Mouse (Mus musculus): ENCODE measurements around the gene Aebp1. TPM values are rescaled to one million over a fixed set of nuclear protein-coding genes. Genes with fewer than 3 reads are reported as not detected.

Gene Aebp1
- total and polyA plus RNA-seq, 2 experiments from 2014 or later = 19.8 to 25.8 TPM

DNA sequence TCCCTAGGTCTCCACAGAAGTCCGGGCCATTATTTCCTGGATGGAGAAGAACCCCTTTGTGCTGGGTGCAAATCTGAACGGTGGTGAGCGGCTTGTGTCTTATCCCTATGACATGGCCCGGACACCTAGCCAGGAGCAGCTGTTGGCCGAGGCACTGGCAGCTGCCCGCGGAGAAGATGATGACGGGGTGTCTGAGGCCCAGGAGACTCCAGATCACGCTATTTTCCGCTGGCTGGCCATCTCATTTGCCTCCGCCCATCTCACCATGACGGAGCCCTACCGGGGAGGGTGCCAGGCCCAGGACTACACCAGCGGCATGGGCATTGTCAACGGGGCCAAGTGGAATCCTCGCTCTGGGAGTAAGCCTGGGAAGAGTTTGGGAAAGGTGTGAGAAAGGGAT is 8.3 kb downstream of the Aebp1 start:
- no peak for ATAC-seq (ENCODE audit: low FRiP score)
- WGBS = 91% methylated on average over 16 of the region's 16 CpGs

GRCm38 (mm10) chr11:5872707-5873106 is 11.0 kb downstream of the Aebp1 start:
- ATAC-seq (ENCODE audit: low FRiP score) = no peak
- no peak for TF ChIP-seq CTCF (IDR thresholded peaks at IDR 0.05)
- Histone ChIP-seq H3K4me3 (ENCODE audit: low read depth, low read length) (no peak overlapping the region), H3K9ac (replicated peaks; ENCODE audit: low read length, poor library complexity, severe bottlenecking) (no peak overlapping the region), H3K9me3 (ENCODE audit: low read length) (no peaks in the 10 kb centered on the region), H3K4me2 (ENCODE audit: low read depth, low read length, poor library complexity, severe bottlenecking) (no peak overlapping the region), H3K27me3 (ENCODE audit: insufficient read depth, low read length) (no peaks in the 10 kb centered on the region), H3K36me3 (ENCODE audit: insufficient read depth, low read length) (peaks cover 46% of the 10 kb centered on the region), H3K4me1 (ENCODE audit: insufficient read depth, low read length) (0 out of 2 replicates have a peak, but pooled peaks cover 3% of the 10 kb centered on the region), H3K27ac (ENCODE audit: low read depth, low read length) (no peak overlapping the region)
- DNase-seq (ENCODE audit: low spot score) = no peak
- WGBS = 94% methylated on average over 11 of the region's 11 CpGs

More for the DNA sequence above, 8.3 kb downstream of the Aebp1 start:
- H3K27ac ChIP-seq (ENCODE audit: low read depth, low read length) = no peak overlapping the region
- DNase-seq (ENCODE audit: low spot score) = no peak
- H3K27me3 ChIP-seq (ENCODE audit: insufficient read depth, low read length) = no peaks in the 10 kb centered on the region
- H3K4me2 ChIP-seq (ENCODE audit: low read depth, low read length, poor library complexity, severe bottlenecking) = no peak overlapping the region
- no peak for TF ChIP-seq CTCF (IDR thresholded peaks at IDR 0.05)
- no peaks in the 10 kb centered on the region for H3K9me3 ChIP-seq (ENCODE audit: low read length)
- peaks cover 45% of the 10 kb centered on the region for H3K36me3 ChIP-seq (ENCODE audit: insufficient read depth, low read length)
- H3K4me3 ChIP-seq (ENCODE audit: low read depth, low read length) = no peak overlapping the region
- no peak overlapping the region for H3K9ac ChIP-seq (replicated peaks; ENCODE audit: low read length, poor library complexity, severe bottlenecking)
- H3K4me1 ChIP-seq (ENCODE audit: insufficient read depth, low read length) = no peaks in the 10 kb centered on the region

DNA sequence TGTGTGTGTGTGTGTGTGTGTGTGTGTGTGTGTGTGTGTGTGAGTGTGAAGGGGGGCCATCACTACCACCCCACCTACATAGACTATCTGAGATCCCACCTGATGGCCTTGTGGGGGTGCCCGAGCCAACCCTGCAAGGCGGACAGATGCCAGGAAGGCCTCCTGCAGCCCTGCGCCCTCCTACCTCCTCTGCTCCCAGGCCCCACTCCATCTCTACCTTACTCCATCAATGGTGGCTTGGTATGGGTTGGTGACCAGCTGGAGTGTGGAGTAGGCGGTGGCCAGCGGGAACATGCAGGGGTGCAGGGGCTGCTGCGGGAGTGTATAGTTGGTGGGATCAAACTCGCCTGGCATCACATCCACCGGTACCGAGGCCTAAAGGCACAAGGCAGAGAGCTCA is 11.4 kb downstream of the Aebp1 start:
- Histone ChIP-seq H3K4me1 (ENCODE audit: insufficient read depth, low read length) (0 out of 2 replicates have a peak, but pooled peaks cover 3% of the 10 kb centered on the region), H3K27ac (ENCODE audit: low read depth, low read length) (no peak overlapping the region), H3K27me3 (ENCODE audit: insufficient read depth, low read length) (no peaks in the 10 kb centered on the region), H3K9ac (replicated peaks; ENCODE audit: low read length, poor library complexity, severe bottlenecking) (no peak overlapping the region), H3K4me3 (ENCODE audit: low read depth, low read length) (no peak overlapping the region), H3K36me3 (ENCODE audit: insufficient read depth, low read length) (peaks cover 46% of the 10 kb centered on the region), H3K9me3 (ENCODE audit: low read length) (no peaks in the 10 kb centered on the region), H3K4me2 (ENCODE audit: low read depth, low read length, poor library complexity, severe bottlenecking) (no peak overlapping the region)
- ATAC-seq (ENCODE audit: low FRiP score) (no peak), DNase-seq (ENCODE audit: low spot score) (no peak)
- 98% methylated on average over 9 of the region's 9 CpGs for WGBS
- no peak for TF ChIP-seq CTCF (IDR thresholded peaks at IDR 0.05)

GRCm38 (mm10) chr11:5877421-5877820 is 15.7 kb downstream of the Aebp1 start:
- TF ChIP-seq CTCF (IDR thresholded peaks at IDR 0.05) = no peak
- under 1% methylated on average over 5 of the region's 5 CpGs for WGBS
- Histone ChIP-seq H3K27me3 (ENCODE audit: insufficient read depth, low read length) (no peaks in the 10 kb centered on the region), H3K4me2 (ENCODE audit: low read depth, low read length, poor library complexity, severe bottlenecking) (peak overlapping the region; percentile 75), H3K27ac (ENCODE audit: low read depth, low read length) (no peak overlapping the region), H3K4me3 (ENCODE audit: low read depth, low read length) (peak overlapping the region; percentile 63), H3K9ac (replicated peaks; ENCODE audit: low read length, poor library complexity, severe bottlenecking) (peak overlapping the region; percentile 48), H3K9me3 (ENCODE audit: low read length) (no peaks in the 10 kb centered on the region), H3K4me1 (ENCODE audit: insufficient read depth, low read length) (0 out of 2 replicates have a peak, but pooled peaks cover 3% of the 10 kb centered on the region), H3K36me3 (ENCODE audit: insufficient read depth, low read length) (peaks cover 25% of the 10 kb centered on the region)
- DNase-seq (ENCODE audit: low spot score) (no peak), ATAC-seq (ENCODE audit: low FRiP score) (no peak)

DNA sequence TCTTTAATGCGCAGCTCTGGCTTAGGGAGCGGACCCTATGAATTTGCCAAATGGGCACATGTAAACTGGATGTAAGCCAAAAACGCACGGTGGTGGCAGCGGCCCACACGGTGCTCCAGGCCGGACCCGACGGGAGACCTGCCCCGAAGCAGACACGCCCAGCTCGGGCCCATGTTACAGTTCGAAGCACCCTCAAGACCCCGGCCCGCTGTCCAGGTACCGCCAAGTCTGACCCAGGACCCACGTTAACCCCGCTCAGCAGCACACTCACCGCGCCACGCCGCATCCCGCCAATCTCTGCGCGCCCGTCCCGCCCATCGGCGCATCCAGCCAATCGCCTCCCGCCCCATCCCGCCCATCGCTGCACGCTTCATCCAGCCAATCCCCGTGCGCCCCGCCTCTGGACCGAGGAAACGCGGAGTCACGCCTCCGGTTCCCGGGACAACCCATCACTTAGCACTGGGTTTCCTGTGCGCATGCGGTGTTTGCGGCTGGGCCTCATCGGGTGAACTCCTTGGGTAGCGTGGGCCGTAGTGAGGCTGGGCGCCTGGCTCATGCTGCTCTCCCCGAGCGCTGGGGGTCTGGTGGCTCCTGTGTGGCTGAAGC is 16.3 kb downstream of the Aebp1 start, which contains the start of gene Pold2:
Gene Pold2, minus strand, starts transcription at position 372 of the 606 bp plus-strand sequence.
- Histone ChIP-seq H3K4me1 (ENCODE audit: insufficient read depth, low read length) (0 out of 2 replicates have a peak, but pooled peaks cover 3% of the 10 kb centered on the region), H3K4me3 (ENCODE audit: low read depth, low read length) (peak within 1 kb of the TSS; percentile 63), H3K36me3 (ENCODE audit: insufficient read depth, low read length) (peaks cover 20% of the 10 kb centered on the region), H3K27me3 (ENCODE audit: insufficient read depth, low read length) (no peaks in the 10 kb centered on the region), H3K9me3 (ENCODE audit: low read length) (no peaks in the 10 kb centered on the region), H3K27ac (ENCODE audit: low read depth, low read length) (peak within 1 kb of the TSS; percentile 82), H3K4me2 (ENCODE audit: low read depth, low read length, poor library complexity, severe bottlenecking) (peak within 1 kb of the TSS; percentile 75), H3K9ac (replicated peaks; ENCODE audit: low read length, poor library complexity, severe bottlenecking) (peak within 1 kb of the TSS; percentile 48)
- TF ChIP-seq CTCF (IDR thresholded peaks at IDR 0.05) = no peak
- under 1% methylated on average over 46 of the region's 52 CpGs for WGBS
- peak; percentile 98 for ATAC-seq (ENCODE audit: low FRiP score)
- peak; percentile 98 for DNase-seq (ENCODE audit: low spot score)

- 31% methylated on average over 8 of the region's 8 CpGs for WGBS
- Histone ChIP-seq H3K4me2 (ENCODE audit: low read depth, low read length, poor library complexity, severe bottlenecking) (peak overlapping the region; percentile 75), H3K27me3 (ENCODE audit: insufficient read depth, low read length) (no peaks in the 10 kb centered on the region), H3K9me3 (ENCODE audit: low read length) (no peaks in the 10 kb centered on the region), H3K36me3 (ENCODE audit: insufficient read depth, low read length) (peaks cover 14% of the 10 kb centered on the region), H3K4me1 (ENCODE audit: insufficient read depth, low read length) (0 out of 2 replicates have a peak, but pooled peaks cover 3% of the 10 kb centered on the region), H3K27ac (ENCODE audit: low read depth, low read length) (peak overlapping the region; percentile 82), H3K9ac (replicated peaks; ENCODE audit: low read length, poor library complexity, severe bottlenecking) (peak overlapping the region; percentile 42), H3K4me3 (ENCODE audit: low read depth, low read length) (peak overlapping the region; percentile 63)
- ATAC-seq (ENCODE audit: low FRiP score) (no peak), DNase-seq (ENCODE audit: low spot score) (no peak)
- no peak for TF ChIP-seq CTCF (IDR thresholded peaks at IDR 0.05)
These were observed 16.9 kb downstream of the Aebp1 start for GRCm38 (mm10) chr11:5878661-5879060.
